Mouse (Mus musculus) mouse embryonic stem cell (cell line): ENCODE results near the gene Gm28269.

ENCODE experiments used
- in situ Hi-C, 2 experiments: fragments of 300-500 bp; cut with MboI; formaldehyde crosslinking; loops; 1 replicate in 1 of 2; 3 replicates in 1 of 2; pipeline ENCODE4 v1.14.3; 2019 to 2020; ENCODE audit warnings: low sequenced_read_pairs in 2 of 2, low pct_unique_long_range_greater_than_20kb in 1 of 2, mixed read lengths in 1 of 2; ENCODE audit not compliant: unreplicated experiment in 1 of 2

Gene Gm28269

GRCm38 (mm10) chrX:21744997-21745396, at the start of gene Gm28269:
Gm28269 (minus strand) TSS chrX:21745097.
- in situ Hi-C loops: no loop called here

GRCm38 (mm10) chrX:21716885-21717284, 28.0 kb downstream of the Gm28269 start:
- in situ Hi-C loops: no loop called here

DNA sequence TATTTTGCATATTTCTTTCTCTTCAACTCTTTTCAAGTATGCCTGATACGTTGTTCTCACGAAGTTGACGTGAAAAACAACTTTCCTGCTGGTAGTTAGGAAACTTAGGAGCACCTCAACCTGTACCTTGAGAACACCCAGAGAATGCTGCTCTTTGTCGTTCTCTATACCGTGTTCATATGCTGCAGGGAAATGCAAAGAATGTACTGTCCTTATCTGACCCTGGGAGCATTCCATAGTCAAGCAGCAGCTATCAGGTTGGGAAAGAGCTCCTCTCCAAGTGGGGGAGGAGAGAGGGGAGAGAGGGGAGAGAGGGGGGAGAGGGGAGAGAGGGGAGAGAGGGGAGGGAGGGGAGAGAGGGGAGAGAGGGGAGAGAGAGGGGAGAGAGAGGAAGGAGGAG, 29.6 kb downstream of the Gm28269 start:
- in situ Hi-C loops: no loop called here

- in situ Hi-C loops: no loop called here
These were observed 30.1 kb downstream of the Gm28269 start, which contains the start of gene Slc6a14 for GRCm38 (mm10) chrX:21714829-21715228. Slc6a14 (plus strand) TSS chrX:21714896.

DNA sequence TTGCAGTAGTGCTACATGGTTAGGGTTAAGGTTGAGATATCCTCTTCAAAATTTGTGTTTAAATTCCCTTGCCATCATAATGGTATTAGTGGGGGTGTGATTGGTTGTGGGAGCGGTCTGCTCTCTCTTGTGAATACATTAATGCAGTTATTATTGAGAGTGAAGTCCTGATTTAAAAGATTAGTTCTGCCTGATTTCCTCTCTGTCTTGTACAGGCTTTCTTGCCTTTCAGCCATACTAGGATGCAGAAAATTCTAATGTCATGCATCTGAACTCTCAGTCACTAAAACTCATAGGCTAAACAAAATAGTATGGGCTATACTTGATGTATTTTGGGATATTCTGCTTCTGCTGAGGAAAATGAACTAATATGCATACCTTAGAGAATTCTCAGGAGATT, 40.4 kb downstream of the Gm28269 start:
- in situ Hi-C loops: no loop called here

- in situ Hi-C loops: no loop called here
These were observed 43.3 kb downstream of the Gm28269 start for GRCm38 (mm10) chrX:21701646-21702045.

DNA sequence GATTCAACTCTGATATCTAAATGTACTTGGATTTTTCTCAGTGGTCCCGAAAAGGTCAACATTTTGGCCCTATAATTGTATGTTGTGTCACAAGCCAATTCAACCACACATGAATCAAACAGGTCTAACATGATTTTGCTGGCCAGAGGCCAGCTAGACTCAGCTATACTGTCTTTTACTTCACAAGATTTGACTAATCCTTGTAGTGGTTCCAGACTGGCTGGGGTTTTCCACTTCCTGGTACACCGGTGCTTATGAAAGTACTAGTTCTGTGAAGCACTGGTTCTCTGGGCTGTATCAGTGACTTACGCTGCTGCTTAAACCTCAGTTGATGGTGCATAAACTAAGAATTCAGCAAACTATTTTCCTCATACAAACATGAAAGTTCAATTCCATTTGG, 49.2 kb downstream of the Gm28269 start:
- in situ Hi-C loops: no loop called here

GRCm38 (mm10) chrX:21695220-21695619, 49.7 kb downstream of the Gm28269 start:
- in situ Hi-C loops: no loop called here
